Mouse (Mus musculus) myocyte (in vitro differentiated cells): ENCODE results near the gene Pkp3. TPM values are rescaled to one million over a fixed set of nuclear protein-coding genes. Genes with fewer than 3 reads are reported as not detected.
A peak's percentile ranks its signal among the peaks of the same experiment; 100 is the strongest.

ENCODE experiments used
- H3K27me3 ChIP-seq: one replicate; pipeline ENCODE4 v1.6.1; 2011; ENCODE audit not compliant: control insufficient read depth, insufficient read depth, insufficient read length
- H3K36me3 ChIP-seq: one replicate; pipeline ENCODE4 v1.6.1; 2011; ENCODE audit not compliant: control insufficient read depth, insufficient read depth
- H3K4me2 ChIP-seq: one replicate; pipeline ENCODE4 v1.6.1; 2011; ENCODE audit warnings: low read depth, control low read depth
- H3K4me3 ChIP-seq: one replicate; pipeline ENCODE4 v1.5.1; 2011; ENCODE audit warnings: mild to moderate bottlenecking, control low read depth, moderate library complexity
- H3K79me2 ChIP-seq: one replicate; pipeline ENCODE4 v1.6.1; 2011; ENCODE audit not compliant: control insufficient read depth, insufficient read depth
- H3ac ChIP-seq: one replicate; pipeline ENCODE4 v1.6.1; 2011; ENCODE audit not compliant: control insufficient read depth, insufficient read length
- CEBPB ChIP-seq: IDR thresholded peaks from 2 replicates; pipeline ENCODE4 v1.6.1; 2011; ENCODE audit warnings: mild to moderate bottlenecking, moderate library complexity; ENCODE audit not compliant: poor library complexity, insufficient read depth, severe bottlenecking
- E2F4 ChIP-seq: IDR thresholded peaks from one replicate; pipeline ENCODE4 v1.6.1; 2011; ENCODE audit warnings: mild to moderate bottlenecking, control low read depth, moderate library complexity; ENCODE audit not compliant: insufficient read depth
- MAX ChIP-seq: IDR thresholded peaks from one replicate; pipeline ENCODE4 v1.6.1; 2011; ENCODE audit warnings: low read depth, mild to moderate bottlenecking, control low read depth
- MYOD1 ChIP-seq, 3 experiments: IDR thresholded peaks; one replicate each; pipeline ENCODE4 v1.6.1; 2011; ENCODE audit warnings: control low read depth in 2 of 3, low read depth in 2 of 3, mild to moderate bottlenecking in 2 of 3, moderate library complexity in 1 of 3; ENCODE audit not compliant: insufficient read length in 2 of 3, control insufficient read depth in 1 of 3
- MYOG ChIP-seq, 3 experiments: IDR thresholded peaks; one replicate each; pipeline ENCODE4 v1.6.1; 2011; ENCODE audit warnings: control low read depth in 2 of 3, low read depth in 2 of 3, mild to moderate bottlenecking in 2 of 3; ENCODE audit not compliant: insufficient read length in 2 of 3, control insufficient read depth in 1 of 3, insufficient read depth in 1 of 3
- POLR2A ChIP-seq: IDR thresholded peaks from one replicate; pipeline ENCODE4 v1.6.1; 2011; ENCODE audit warnings: low read depth, mild to moderate bottlenecking, control low read depth, moderate library complexity; ENCODE audit not compliant: insufficient read length
- POLR2AphosphoS2 ChIP-seq: IDR thresholded peaks from one replicate; pipeline ENCODE4 v1.6.1; 2011; ENCODE audit warnings: low read depth, control low read depth; ENCODE audit not compliant: insufficient read length
- REST ChIP-seq: IDR thresholded peaks from one replicate; pipeline ENCODE4 v1.6.1; 2011; ENCODE audit warnings: mild to moderate bottlenecking, control low read depth, moderate library complexity; ENCODE audit not compliant: insufficient read depth, insufficient read length
- SRF ChIP-seq: IDR thresholded peaks from one replicate; pipeline ENCODE4 v1.6.1; 2011; ENCODE audit warnings: low read depth; ENCODE audit not compliant: control insufficient read depth, insufficient read length
- TCF12 ChIP-seq: IDR thresholded peaks from one replicate; pipeline ENCODE4 v1.6.1; 2011; ENCODE audit warnings: mild to moderate bottlenecking, control low read depth; ENCODE audit not compliant: poor library complexity, insufficient read depth, severe bottlenecking
- TCF3 ChIP-seq: IDR thresholded peaks from one replicate; pipeline ENCODE4 v1.6.1; 2011; ENCODE audit warnings: low read depth, control low read depth; ENCODE audit not compliant: insufficient read length
- USF1 ChIP-seq: IDR thresholded peaks from one replicate; pipeline ENCODE4 v1.6.1; 2011; ENCODE audit warnings: low read depth, mild to moderate bottlenecking, control low read depth, moderate library complexity
- polyA plus RNA-seq: library from polyadenylated mRNA; unstranded; fragments of >200 nt; fragmentation: generic; extraction: Trizol; gene quantifications from one replicate; pipeline ENCODE4 v1.2.1, GENCODE M21; 2012; ENCODE audit warnings: missing spikeins

The Pkp3 gene
- polyA plus RNA-seq, 1 experiment: 0.25 TPM

DNA sequence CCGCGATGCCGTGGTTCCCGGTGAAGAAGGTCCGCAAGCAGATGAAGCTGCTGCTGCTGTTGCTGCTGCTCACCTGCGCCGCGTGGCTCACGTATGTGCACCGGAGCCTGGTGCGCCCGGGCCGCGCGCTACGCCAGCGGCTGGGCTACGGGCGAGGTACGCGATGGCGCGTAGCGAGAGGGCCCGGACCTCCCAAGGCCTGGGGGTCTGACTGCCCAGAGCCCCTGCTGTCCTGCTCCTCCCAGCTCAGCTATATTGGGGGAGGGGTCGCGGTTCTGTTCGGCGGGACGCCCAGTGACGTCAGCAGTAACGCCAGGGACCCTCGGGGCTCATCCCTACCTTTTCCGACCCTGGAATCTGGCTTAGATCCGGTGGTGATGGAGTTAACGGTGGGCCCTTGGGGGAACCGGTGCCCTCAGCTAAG lies 16.7 kb upstream of the Pkp3 start:
- Histone ChIP-seq H3K4me3 (peak overlapping the region; percentile 5), H3ac (peak overlapping the region; percentile 45), H3K4me2 (peak overlapping the region; percentile 72), H3K27me3 (peaks cover 7% of the 10 kb centered on the region), H3K36me3 (no peaks in the 10 kb centered on the region), H3K79me2 (no peaks in the 10 kb centered on the region)
- TF ChIP-seq POLR2A (no peak), MYOD1 (IDR thresholded peaks at IDR 0.05; ENCODE audit: control insufficient read depth in 1 of 3, insufficient read length in 2 of 3, low read depth in 2 of 3) (no peak), TCF3 (no peak), MYOG (IDR thresholded peaks at IDR 0.05; ENCODE audit: control insufficient read depth in 1 of 3, insufficient read depth in 1 of 3, insufficient read length in 2 of 3, low read depth in 2 of 3) (no peak)

DNA sequence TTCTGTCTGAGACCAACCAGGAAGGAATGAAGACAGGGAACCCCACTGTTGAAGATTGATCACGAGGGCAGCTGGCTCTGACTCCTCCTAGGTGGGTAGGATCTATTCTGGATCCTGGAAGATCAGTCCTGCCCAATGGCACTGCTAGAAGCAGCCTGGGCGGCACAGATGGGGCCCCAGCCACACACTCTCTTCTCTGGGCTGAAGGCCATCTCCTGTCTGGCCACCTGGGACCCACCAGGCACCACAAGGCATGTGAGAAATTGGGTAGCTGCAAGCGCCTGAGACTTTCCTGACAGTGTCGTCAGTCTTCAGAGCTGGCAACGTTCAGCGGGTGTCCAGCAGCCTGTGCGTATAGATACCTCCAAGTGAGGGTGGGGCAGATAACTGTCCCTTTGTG lies 15.5 kb upstream of the Pkp3 start:
- Histone ChIP-seq H3ac (no peak overlapping the region), H3K4me3 (no peak overlapping the region), H3K79me2 (no peaks in the 10 kb centered on the region), H3K36me3 (no peaks in the 10 kb centered on the region), H3K4me2 (no peak overlapping the region), H3K27me3 (peaks cover 7% of the 10 kb centered on the region)
- no peak for TF ChIP-seq REST
- TF ChIP-seq MYOD1 (IDR thresholded peaks at IDR 0.05; ENCODE audit: control insufficient read depth in 1 of 3, insufficient read length in 2 of 3, low read depth in 2 of 3): no peak
- no peak for TF ChIP-seq POLR2AphosphoS2
- no peak for TF ChIP-seq CEBPB
- TF ChIP-seq TCF12: no peak

DNA sequence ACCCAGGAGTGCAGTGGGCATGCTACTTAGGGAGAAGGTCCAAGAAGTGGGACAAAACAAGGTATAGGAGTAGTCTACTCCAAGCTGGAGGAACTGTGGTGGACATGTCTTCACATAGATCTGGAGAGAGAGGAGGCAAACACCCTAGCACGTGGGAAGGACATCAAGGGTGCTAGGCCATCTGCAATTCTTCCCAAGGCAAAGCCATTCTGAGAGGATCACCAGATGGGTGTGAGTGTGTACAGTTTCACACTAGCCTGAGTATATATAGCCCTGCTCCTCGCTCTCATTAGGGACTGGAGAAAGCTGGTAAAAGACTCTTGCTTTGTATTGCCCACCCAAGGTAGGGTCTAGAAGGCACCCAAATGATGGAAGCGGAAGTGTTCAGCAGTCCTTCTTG lies 14.7 kb upstream of the Pkp3 start:
- H3K79me2 ChIP-seq: no peaks in the 10 kb centered on the region
- H3K36me3 ChIP-seq: no peaks in the 10 kb centered on the region
- H3ac ChIP-seq: no peak overlapping the region
- H3K27me3 ChIP-seq: peaks cover 7% of the 10 kb centered on the region
- TF ChIP-seq MYOD1 (IDR thresholded peaks at IDR 0.05; ENCODE audit: control insufficient read depth in 1 of 3, insufficient read length in 2 of 3, low read depth in 2 of 3): no peak
- no peak overlapping the region for H3K4me3 ChIP-seq
- no peak overlapping the region for H3K4me2 ChIP-seq

DNA sequence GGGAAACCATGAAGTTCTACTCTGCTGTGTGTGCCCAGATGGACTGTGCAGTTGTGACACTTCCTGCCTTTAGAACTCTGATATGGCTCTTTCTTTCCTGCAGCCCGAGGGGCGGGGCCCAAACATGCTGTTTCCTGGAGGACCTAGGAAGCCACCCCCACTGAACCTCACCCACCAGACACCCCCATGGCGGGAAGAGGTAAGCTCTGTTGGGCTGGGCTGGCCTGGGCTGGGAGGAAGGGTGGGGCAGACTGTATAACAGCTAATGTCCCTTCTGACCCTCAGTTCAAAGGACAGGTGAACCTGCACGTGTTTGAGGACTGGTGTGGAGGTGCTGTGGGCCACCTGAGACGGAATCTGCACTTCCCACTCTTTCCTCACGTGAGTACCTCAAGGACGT lies 13.8 kb upstream of the Pkp3 start:
- Histone ChIP-seq H3K79me2 (no peaks in the 10 kb centered on the region), H3K4me2 (no peak overlapping the region), H3K36me3 (no peaks in the 10 kb centered on the region), H3ac (no peak overlapping the region), H3K27me3 (peaks cover 7% of the 10 kb centered on the region), H3K4me3 (no peak overlapping the region)
- no peak for TF ChIP-seq SRF
- TF ChIP-seq TCF3: no peak
- TF ChIP-seq USF1: no peak
- TF ChIP-seq E2F4: no peak
- no peak for TF ChIP-seq TCF12
- no peak for TF ChIP-seq MYOD1 (IDR thresholded peaks at IDR 0.05; ENCODE audit: control insufficient read depth in 1 of 3, insufficient read length in 2 of 3, low read depth in 2 of 3)

DNA sequence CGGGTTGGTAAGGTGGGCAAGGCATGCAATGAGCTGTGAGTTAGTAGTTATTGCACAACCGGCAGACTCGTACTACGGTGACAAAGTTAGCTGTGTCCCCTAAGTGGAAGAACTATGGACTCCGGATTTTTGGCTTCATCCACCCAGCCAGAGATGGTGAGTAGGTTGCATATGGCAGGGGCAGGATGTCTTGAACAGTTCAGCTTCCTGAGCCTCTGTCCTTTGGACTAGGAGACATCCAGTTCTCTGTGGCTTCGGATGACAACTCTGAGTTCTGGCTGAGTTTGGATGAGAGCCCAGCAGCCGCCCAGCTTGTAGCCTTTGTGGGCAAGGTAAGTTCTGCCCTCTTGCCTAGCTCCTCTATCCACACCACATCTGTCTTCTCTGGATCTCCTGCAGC lies 13.4 kb upstream of the Pkp3 start:
- no peak for TF ChIP-seq REST
- TF ChIP-seq CEBPB: no peak
- no peak for TF ChIP-seq MYOG (IDR thresholded peaks at IDR 0.05; ENCODE audit: control insufficient read depth in 1 of 3, insufficient read depth in 1 of 3, insufficient read length in 2 of 3, low read depth in 2 of 3)
- no peak for TF ChIP-seq POLR2AphosphoS2
- TF ChIP-seq MYOD1 (IDR thresholded peaks at IDR 0.05; ENCODE audit: control insufficient read depth in 1 of 3, insufficient read length in 2 of 3, low read depth in 2 of 3): no peak
- no peak for TF ChIP-seq MAX
- no peak for TF ChIP-seq E2F4
- TF ChIP-seq TCF3: no peak
- TF ChIP-seq POLR2A: no peak
- TF ChIP-seq SRF: no peak
- TF ChIP-seq USF1: no peak
- TF ChIP-seq TCF12: no peak
- H3K27me3 ChIP-seq: peaks cover 7% of the 10 kb centered on the region
- no peaks in the 10 kb centered on the region for H3K36me3 ChIP-seq
- H3ac ChIP-seq: no peak overlapping the region
- H3K4me2 ChIP-seq: no peak overlapping the region
- H3K4me3 ChIP-seq: no peak overlapping the region
- H3K79me2 ChIP-seq: no peaks in the 10 kb centered on the region

DNA sequence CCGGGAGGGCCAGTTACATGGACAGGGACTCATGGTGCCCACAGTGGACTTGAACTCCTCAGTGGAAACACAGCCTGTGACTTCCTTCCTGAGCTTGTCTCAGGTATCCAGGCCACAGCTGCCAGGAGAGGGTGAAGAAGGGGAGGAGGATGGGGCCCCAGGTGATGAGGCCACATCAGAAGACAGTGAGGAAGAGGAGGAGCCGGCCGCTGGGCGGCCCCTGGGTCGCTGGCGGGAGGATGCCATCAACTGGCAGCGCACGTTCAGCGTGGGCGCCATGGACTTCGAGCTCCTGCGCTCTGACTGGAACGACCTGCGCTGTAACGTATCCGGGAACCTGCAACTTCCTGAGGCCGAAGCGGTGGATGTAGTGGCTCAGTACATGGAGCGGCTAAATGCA lies 9.7 kb upstream of the Pkp3 start:
- Histone ChIP-seq H3K79me2 (no peaks in the 10 kb centered on the region), H3ac (no peak overlapping the region), H3K27me3 (no peaks in the 10 kb centered on the region), H3K4me2 (no peak overlapping the region), H3K36me3 (no peaks in the 10 kb centered on the region), H3K4me3 (no peak overlapping the region)
- TF ChIP-seq REST (no peak), SRF (no peak), POLR2AphosphoS2 (no peak), MYOD1 (IDR thresholded peaks at IDR 0.05; ENCODE audit: control insufficient read depth in 1 of 3, insufficient read length in 2 of 3, low read depth in 2 of 3) (no peak)
